Mouse (Mus musculus) gastrocnemius, adult 18-20 months (tissue): ENCODE results near the gene St7l. TPM values are rescaled to one million over a fixed set of nuclear protein-coding genes. Genes with fewer than 3 reads are reported as not detected.

ENCODE experiments used
- DNase-seq: peaks from one replicate; pipeline ENCODE4 v3.0.0; 2021; ENCODE audit warnings: low spot score
- total RNA-seq, 2 experiments: library from RNA; stranded (reverse); gene quantifications; 2 replicates each; pipeline ENCODE4 v1.2.3; 2021

St7l gene
- total RNA-seq, 2 experiments from 2014 or later = 19.1 to 27.4 TPM

GRCm38 (mm10) chr3:104896141-104896540, 32.3 kb downstream of the St7l start:
- DNase-seq = no peak

GRCm38 (mm10) chr3:104901154-104901553, 37.3 kb downstream of the St7l start:
- DNase-seq = no peak

- DNase-seq = no peak
Observed at GRCm38 (mm10) chr3:104905389-104905788, 41.6 kb downstream of the St7l start.

- DNase-seq = peak; percentile 4
Observed at GRCm38 (mm10) chr3:104906007-104906406, 42.2 kb downstream of the St7l start.

- DNase-seq = no peak
Observed at GRCm38 (mm10) chr3:104909195-104909594, 45.4 kb downstream of the St7l start.

DNA sequence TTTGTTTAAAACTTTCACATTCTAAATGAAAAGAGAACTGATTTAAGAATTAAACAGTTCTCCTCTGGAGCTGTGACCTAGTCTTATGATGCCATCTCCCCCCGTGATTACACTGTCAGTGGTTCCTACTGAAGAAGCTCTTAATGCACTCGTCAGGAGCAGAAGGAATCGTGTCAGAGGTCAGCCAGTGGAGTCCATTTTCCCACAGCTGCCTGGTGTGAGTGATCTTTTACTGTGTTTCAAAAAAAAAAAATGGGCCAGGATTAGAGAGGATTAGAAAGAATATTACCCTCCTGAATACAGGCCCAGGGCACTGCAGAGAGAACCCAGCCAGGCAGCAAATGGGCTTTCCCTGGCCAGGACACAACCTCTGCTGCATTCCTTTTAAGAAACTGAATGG, 51.2 kb downstream of the St7l start:
- DNase-seq = no peak

DNA sequence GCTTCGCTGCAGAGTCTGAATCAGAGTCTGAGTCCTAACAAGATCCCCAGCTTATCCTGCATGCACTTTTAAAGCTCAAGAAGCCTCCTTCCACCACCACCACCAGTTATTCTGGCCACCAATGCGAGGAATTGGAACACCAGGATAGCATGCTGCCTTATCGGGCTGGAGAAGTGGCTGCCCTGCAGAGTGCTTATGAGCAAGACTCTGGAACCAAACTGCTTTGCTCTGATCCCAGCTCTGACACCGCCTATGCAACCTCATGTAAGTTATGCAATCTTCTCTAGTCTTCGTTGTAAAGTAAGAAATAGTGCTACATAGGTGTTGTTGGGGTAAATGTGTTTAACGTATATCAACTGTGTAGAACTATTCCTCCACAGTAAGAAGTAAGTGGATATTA, 65.6 kb downstream of the St7l start:
- DNase-seq = no peak

DNA sequence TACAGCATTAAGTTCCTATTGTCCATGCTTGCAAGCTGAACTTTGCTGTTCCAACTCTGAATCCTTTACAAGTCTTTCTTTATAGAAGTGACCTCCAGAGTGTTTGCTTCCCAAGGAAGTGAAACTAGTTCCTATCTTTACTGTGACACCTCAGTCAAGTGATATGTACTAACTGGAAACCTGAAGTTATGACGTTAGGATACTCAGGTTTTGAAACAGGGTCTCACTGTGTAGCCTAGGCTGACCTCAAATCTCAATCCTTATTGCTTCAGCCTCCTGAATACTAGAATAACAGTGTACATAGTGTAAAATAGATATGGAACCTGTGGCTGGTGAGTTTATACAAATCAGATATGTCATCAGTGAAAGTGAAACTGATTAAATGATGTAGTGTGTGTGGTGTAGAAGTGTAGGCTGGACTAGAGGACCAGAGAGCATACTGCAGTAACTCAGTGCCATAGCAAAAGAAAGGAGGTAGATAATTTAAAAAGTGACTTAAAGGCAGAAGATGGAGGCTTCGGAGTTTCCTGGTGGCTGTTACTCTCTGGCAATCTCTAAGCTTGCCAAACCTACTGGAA, 74.0 kb downstream of the St7l start:
- no peak for DNase-seq

GRCm38 (mm10) chr3:104938327-104938726, 74.5 kb downstream of the St7l start:
- no peak for DNase-seq

DNA sequence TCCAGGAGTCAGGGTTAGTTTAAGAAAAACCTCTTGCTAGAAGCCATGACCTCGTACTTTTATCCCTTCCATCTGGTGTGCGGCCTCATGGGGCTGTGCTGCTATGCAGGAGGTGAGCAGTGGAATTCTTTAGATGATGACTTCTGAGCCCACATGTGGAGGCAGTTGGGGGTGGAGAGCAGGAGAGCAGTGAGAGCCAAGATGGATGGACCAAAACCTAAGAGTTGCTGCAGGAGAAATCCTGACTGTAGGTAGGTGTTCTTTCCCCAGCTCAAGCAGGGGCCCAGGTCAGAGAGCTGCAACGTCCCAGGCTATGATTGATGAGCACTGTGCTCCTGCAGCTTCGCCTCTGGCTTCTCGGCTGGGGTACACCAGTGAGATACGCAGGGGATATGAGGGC, 76.9 kb downstream of the St7l start:
- DNase-seq = no peak

GRCm38 (mm10) chr3:104942682-104943081, 78.9 kb downstream of the St7l start:
- DNase-seq = no peak

DNA sequence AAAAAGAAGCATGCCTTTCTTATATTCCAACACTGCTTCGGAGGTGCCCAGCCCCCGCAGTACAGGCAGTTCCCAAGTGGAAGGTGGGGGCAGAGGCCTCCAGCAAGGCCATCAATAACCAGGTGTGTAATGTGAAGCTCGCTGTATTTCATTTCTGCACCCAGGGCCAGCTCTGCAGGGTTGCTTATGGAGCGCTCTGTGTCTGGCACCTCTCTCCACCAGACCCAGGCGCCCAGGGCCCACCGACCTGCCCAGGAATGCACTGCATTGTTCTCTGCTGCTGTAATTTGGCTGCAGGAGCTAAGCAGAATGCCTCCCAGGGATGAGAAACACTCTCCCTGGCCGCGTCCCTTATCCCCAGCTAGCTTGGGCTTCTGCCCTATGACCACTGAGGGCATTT, 79.5 kb downstream of the St7l start:
- no peak for DNase-seq

GRCm38 (mm10) chr3:104944894-104945293, 81.1 kb downstream of the St7l start:
- no peak for DNase-seq

DNA sequence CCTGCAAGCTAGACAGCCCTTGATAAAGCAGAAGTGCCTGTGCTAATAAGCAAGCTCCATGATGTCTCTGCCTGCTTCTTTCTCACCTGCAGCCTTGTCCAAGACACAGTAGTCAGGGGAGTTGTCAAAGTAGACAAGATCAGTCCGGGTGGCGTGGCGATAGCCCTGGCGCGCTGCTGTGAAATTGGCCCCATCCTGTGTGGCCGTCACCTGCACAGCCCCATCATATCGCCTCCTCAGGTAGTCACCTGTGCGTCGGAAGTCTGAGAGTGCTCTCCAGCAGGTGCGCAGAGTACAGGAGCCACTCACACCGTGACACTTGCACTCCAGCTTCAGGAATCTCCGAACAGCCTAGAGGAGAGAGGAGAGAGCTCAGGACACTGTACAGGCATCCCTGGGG, 87.1 kb downstream of the St7l start:
- no peak for DNase-seq

DNA sequence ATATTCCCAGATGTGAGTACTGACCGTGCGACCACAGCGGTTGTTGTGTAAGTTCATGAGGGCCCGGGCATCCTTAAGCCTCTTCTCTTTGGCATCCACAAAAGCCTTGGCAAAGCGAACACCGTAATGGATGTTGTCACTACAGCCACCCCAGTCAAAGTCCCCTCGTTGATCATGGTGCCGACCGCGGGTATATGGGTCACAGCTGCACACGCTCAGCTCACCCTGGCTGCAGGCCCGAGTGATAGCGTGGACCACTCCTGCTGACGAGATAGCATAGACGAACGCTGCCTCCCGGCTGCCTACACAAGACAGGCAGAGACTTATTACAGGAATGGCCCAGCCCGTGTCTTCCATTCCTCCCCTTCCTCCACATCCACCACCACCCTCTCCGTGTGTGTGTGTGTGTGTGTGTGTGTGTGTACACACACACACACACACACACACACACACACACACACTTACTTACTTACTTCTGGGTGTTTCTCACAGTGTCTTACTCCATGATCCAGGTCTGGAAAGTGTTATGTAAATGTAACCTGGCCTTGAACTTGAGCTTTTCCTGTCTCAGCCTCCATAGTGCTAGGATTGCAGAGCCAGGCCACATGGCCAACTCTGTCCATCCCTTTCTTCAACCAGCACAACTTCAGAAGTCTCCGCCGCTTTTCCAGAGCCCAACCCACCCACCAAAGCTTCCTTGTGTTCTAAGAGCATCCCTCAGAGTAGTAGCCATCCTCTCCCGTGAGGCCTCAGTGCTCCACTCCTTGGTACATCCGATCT, 89.3 kb downstream of the St7l start:
- DNase-seq = no peak

- DNase-seq = no peak
Observed at GRCm38 (mm10) chr3:104954137-104954536, 90.3 kb downstream of the St7l start.

DNA sequence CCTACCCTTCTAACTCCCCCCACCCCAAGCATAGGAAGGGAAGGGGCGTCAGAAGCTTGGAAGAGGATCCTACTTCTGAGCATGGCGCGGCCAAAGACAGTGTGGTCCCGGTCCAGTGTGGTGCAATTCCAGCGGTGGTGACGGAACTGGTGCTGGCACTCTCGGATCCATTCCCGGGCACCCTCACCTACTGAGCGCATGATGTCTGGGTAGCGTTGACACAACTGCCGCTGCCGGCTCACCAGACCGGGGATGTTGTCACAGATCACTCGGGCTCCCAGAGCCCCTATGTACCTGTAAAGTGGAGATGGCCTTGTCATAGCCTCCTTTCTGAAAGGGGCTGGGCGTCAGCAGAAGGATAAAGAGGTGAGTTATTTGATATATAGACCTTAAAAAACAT, 90.7 kb downstream of the St7l start:
- DNase-seq = no peak

DNA sequence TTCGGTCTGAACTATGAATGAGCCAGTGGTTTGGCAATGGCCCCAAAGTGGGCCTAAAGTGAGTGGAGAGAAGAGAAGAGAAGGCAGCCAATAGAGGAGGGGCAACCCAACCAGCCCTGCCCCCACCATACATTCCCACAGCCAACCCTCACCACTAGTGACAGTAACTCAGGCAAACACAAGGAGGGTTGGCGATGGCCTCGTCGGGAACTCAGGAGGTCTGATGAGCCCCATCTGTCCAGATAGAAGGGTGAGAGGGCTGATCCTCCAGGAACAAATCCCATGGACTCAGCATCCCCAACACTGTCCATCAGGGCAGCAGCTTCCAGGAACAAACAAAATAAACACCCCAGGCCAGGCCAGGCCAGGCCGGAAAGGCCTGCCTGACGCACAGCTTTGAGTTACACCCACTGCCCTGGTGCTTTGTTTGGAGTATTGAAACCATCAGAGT, 92.4 kb downstream of the St7l start:
- DNase-seq = no peak

- no peak for DNase-seq
Observed at GRCm38 (mm10) chr3:104960026-104961000, 96.5 kb downstream of the St7l start.

DNA sequence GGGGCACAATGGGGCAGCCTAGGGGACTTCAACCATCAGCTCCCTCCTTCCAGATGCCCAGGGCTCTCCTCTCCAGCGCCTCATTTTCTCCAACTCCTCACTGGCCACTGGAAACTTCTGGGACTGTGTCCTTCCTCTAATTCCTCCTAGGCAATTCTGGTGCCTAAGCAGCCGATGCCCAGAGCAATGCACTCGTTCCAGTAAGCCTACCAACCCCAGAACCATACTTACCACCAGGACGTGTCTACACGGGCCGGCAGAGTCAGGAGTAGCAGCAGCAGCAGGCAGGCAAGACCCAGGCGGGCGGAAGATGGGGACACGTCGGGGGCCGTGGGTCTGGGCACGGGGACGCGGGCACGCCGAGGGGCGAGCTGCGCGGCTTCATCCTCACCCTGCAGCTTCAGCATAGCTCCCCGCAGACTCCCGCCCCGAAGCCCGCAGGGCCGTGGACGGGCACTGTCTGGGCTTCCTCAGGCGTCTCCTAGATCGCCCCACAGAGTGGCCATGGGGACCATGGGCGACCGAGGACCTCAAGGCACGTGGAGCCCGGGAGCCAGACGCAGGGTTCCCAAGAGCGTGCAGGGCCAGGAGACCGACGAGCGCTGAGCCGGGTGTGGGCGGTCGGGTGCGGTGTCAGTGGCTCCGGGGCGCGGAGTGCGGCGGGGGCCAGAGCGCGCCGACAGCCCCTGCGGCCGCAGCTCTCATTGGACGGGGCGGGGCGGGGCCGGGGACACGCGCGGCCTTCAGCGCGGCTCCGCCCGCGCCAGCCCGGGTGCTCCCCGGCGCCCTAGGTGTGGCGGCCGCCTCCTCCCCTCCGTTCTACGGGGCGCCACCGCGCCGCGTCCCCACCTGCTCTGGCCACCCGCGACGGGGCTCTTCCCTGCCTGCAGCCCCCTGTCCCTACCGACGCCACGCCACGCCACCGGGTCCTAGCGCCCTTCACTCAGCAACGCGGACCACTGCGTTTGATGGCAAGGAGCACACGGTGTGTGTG, 97.6 kb downstream of the St7l start, which contains the start of gene Wnt2b:
Gene Wnt2b, minus strand, starts transcription at position 856 of the 994 bp plus-strand sequence.
- no peak for DNase-seq

DNA sequence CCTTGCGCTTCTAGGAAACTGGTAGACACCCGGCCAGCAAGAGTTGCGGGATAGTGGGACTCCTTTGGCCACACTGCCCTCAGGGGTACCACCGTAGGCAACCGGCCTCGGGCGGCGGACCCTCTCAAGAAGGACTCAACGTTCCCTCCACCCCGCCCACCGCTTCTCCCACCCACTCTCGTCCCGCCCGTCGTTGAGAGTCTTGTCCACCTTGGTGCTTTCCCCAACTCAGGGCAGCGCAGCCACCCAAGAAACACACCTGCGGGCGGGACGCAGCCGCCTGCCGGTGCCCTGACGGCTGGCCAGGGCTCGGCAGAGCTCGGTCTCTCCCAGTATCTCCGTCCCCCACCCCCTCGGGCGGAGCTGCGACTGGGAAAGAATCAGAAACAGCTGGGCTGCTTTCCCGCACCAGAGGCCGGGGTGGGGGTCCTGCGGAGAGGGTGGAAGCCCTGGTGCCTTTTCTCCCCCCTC, 98.4 kb downstream of the St7l start:
- DNase-seq = no peak
